Mouse (Mus musculus) layer of hippocampus, adult 6 months (tissue): ENCODE measurements around the gene Hoxc4. TPM values are rescaled to one million over a fixed set of nuclear protein-coding genes. Genes with fewer than 3 reads are reported as not detected.
A peak's percentile ranks its signal among the peaks of the same experiment; 100 is the strongest.

ENCODE experiments used
- long read RNA-seq, 2 experiments: library from polyadenylated mRNA; unstranded; transcript quantifications; one replicate each; pipeline ENCODE4 v2.0.0; 2019 to 2020
- microRNA-seq: library from miRNA; unstranded; fragments of <30 nt; microRNA quantifications from one replicate; pipeline ENCODE4 v1.2.0, GENCODE M21; 2020
- polyA plus RNA-seq: library from polyadenylated mRNA; unstranded; fragments of <200 nt; fragmentation: Nextera tagmentation; gene quantifications from 2 replicates; pipeline ENCODE4 v1.2.3, GENCODE M21; 2021

Hoxc4 gene
- not detected in 2 replicates for polyA plus RNA-seq
- long read RNA-seq, experiment 1 = 0 reads
- long read RNA-seq, experiment 2 = 0 reads

DNA sequence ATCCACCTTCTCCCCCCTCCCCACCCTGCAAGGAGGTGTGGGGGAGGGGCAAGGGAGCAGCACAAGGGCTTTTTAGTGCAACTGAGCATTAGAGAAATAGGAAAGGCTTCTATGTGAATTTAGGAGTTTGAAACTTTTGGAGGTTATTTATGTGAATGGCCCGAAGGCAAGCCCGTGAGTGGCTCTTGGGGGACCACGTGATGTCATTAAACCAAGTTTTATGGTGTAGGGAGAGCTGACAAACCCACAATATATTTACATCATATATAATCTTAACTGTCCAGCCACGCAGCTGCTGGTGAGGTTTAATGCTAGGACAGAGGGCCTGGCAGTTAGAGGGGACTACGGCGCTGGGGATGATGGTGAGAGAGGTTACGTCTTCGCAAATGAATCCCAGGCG lies at the start of gene Hoxc4:
Hoxc4 (plus strand) TSS at position 299 of the 400 bp plus-strand sequence.

DNA sequence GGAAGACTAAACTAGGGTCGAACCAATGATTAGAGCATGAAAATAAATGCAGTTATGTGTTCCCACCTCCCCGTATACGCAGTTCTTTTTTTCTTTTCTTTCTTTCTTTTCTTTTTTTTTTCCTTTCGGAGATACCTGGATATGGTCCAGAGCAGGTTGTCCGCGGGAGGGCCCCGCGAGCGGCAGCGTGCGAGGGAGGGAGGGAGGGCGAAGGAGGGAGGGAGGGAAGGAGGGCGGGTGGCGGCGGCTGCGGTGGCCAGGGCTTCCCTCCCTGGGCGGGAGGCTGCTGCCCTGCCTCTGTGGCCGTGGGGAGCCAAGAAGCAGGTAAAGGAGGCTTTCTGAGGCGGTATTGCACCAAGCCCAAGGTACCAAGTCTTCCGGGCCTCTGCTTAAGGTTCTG lies 42.6 kb upstream of the Hoxc4 start, which contains the start of gene Hoxc9:
Hoxc9 (plus strand) TSS at position 269 of the 400 bp plus-strand sequence.

DNA sequence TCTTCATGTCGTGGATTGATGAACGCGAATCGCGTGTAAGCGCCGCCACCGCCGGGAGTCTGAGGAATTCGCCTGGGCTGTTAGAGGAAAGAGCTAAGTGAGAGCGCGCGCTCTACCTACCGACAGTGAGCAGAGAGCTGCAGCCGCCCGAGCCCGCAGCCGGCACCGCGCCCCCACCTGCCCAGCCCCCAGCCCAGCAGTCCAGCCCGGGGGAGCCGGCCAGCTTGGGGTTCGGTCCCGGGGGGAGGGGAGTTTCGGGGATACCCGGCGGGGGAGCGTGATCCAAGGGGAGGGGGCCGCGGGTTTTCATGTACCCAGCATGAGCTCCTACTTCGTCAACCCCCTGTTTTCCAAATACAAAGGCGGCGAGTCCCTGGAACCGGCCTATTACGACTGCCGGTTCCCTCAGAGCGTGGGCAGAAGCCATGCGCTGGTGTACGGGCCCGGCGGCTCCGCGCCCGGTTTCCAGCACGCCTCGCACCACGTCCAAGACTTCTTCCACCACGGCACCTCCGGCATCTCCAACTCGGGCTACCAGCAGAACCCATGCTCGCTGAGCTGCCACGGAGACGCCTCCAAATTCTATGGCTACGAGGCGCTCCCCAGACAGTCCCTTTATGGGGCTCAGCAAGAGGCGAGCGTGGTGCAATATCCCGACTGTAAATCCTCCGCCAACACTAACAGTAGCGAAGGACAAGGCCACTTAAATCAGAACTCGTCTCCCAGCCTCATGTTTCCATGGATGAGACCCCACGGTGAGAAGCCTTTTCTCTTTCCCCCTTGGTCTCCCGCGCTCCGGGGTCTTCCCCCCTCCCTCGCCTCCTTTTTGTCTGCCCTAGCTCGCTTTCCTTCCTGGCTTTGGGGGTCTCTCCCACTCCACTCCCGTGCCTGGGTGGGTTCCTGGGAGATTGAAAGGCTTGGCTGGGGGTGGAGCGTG lies 28.0 kb upstream of the Hoxc4 start, which contains the start of gene Hoxc8:
Hoxc8 (plus strand) TSS at position 147 of the 937 bp plus-strand sequence.

DNA sequence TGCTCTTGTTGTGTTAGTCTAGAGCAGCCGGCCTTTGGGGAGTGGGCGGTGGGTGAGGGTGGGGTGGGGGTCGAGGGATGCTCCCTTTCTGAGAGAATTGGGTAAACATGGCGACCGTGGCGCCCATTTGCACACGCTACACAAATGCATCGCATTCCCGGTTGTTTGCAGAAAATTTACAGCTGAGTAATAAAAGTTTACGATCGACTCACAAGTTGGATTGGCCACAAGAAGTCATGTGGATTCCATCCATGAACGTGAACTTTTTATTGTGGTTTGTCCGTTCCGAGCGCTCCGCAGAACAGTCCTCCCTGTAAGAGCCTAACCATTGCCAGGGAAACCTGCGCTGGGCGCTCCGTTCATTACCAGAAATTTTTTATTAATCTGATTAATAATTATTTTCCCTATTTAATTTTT lies 20.8 kb upstream of the Hoxc4 start, which contains the start of gene Hoxc6:
Hoxc6 (plus strand) TSS at position 319 of the 417 bp plus-strand sequence.

Small RNA genes within 50 kb of the gene (microRNA-seq; reads per million reads assigned to microRNA genes)
- gene Mir196a-2 (not detected), gene Mir615 (9.4 reads per million, percentile 31 among the genes with 10 or more reads in this experiment)

Other genes with a start within 250 kb of the Hoxc4 start
- gene Hoxc13, start 97.8 kb upstream of the Hoxc4 start, polyA plus RNA-seq = not detected in 2 replicates
- gene Hoxc12, start 82.2 kb upstream of the Hoxc4 start, polyA plus RNA-seq = not detected in 2 replicates
- not detected in 2 replicates for gene Hoxc11, start 64.5 kb upstream of the Hoxc4 start, polyA plus RNA-seq
- gene Hoxc10, start 52.1 kb upstream of the Hoxc4 start, polyA plus RNA-seq = not detected in 2 replicates
- not detected in 2 replicates for gene Hoxc5, start 51.5 kb upstream of the Hoxc4 start, polyA plus RNA-seq
- not detected in 2 replicates for gene Hoxc9, start 42.5 kb upstream of the Hoxc4 start, polyA plus RNA-seq
- gene Hoxc8, start 28.3 kb upstream of the Hoxc4 start, polyA plus RNA-seq = not detected in 2 replicates
- gene Hoxc6, start 20.7 kb upstream of the Hoxc4 start, polyA plus RNA-seq = not detected in 2 replicates
- 7.3 and 7.7 TPM in 2 replicates for gene Smug1, start 148.2 kb downstream of the Hoxc4 start, polyA plus RNA-seq
- 84.7 and 97.7 TPM in 2 replicates for gene Cbx5, start 220.9 kb downstream of the Hoxc4 start, polyA plus RNA-seq
- 214 and 277 TPM in 2 replicates for gene Hnrnpa1, start 221.5 kb downstream of the Hoxc4 start, polyA plus RNA-seq
- gene Nfe2, start 239.5 kb downstream of the Hoxc4 start, polyA plus RNA-seq = not detected in 2 replicates